Mouse (Mus musculus) heart, embryonic 11.5 days (tissue): ENCODE measurements around the gene Hoxa4. TPM values are rescaled to one million over a fixed set of nuclear protein-coding genes. Genes with fewer than 3 reads are reported as not detected.
A peak's percentile ranks its signal among the peaks of the same experiment; 100 is the strongest.

Experiments
- ATAC-seq: fragments of 200-750 bp; cut with Nextera tagmentation; replicated peaks from 2 replicates; pipeline ENCODE4 v1.8.0; 2017; ENCODE audit warnings: moderate library complexity; ENCODE audit not compliant: insufficient number of reproducible peaks, low FRiP score, low TSS enrichment
- H3K27ac ChIP-seq: fragments of 300-500 bp; sonication (generic); 2 replicates; pipeline ENCODE4 v1.5.1; 2014; ENCODE audit warnings: mild to moderate bottlenecking, low read depth, low read length
- H3K27me3 ChIP-seq: fragments of 300-500 bp; sonication (generic); 2 replicates; pipeline ENCODE4 v1.6.1; 2014; ENCODE audit warnings: mild to moderate bottlenecking, low read length, mixed read lengths; ENCODE audit not compliant: control insufficient read depth, insufficient read depth
- H3K36me3 ChIP-seq: fragments of 300-500 bp; sonication (generic); 2 replicates; pipeline ENCODE4 v1.6.1; 2014; ENCODE audit warnings: mild to moderate bottlenecking, low read length, moderate library complexity, mixed read lengths; ENCODE audit not compliant: control insufficient read depth, insufficient read depth
- H3K4me1 ChIP-seq: fragments of 300-500 bp; sonication (generic); 2 replicates; pipeline ENCODE4 v1.6.1; 2014; ENCODE audit warnings: low read length; ENCODE audit not compliant: control insufficient read depth, insufficient read depth
- H3K4me2 ChIP-seq: fragments of 300-500 bp; sonication (generic); 2 replicates; pipeline ENCODE4 v1.6.1; 2014; ENCODE audit warnings: mild to moderate bottlenecking, moderate library complexity
- H3K4me3 ChIP-seq: fragments of 300-500 bp; sonication (generic); 2 replicates; pipeline ENCODE4 v1.5.1; 2014; ENCODE audit warnings: low read depth, low read length
- H3K9ac ChIP-seq: fragments of 300-500 bp; sonication (generic); 2 replicates; pipeline ENCODE4 v1.6.1; 2014; ENCODE audit warnings: mild to moderate bottlenecking, low read depth, low read length, moderate library complexity
- H3K9me3 ChIP-seq: fragments of 300-500 bp; sonication (generic); replicated peaks from 2 replicates; pipeline ENCODE4 v1.6.1; 2016; ENCODE audit warnings: low read length; ENCODE audit not compliant: control insufficient read depth
- WGBS: fragments of 180-500 bp; shearing (Covaris S2); extraction: QIAGEN DNeasy Blood & Tissue Kit; methylation state at CpG from one replicate; pipeline ENCODE4 v1.1.7; 2014; ENCODE audit not compliant: insufficient replicate concordance; 5-methylcytosine and 5-hydroxymethylcytosine counted together
- polyA plus RNA-seq: library from polyadenylated mRNA; unstranded; fragments of >200 nt; fragmentation: Nextera tagmentation; extraction: Ambion mirVana; gene quantifications from 2 replicates; pipeline ENCODE4 v1.2.1, GENCODE M21; 2014

The Hoxa4 gene
- polyA plus RNA-seq, 1 experiment from 2014 or later: 1.4 TPM

DNA sequence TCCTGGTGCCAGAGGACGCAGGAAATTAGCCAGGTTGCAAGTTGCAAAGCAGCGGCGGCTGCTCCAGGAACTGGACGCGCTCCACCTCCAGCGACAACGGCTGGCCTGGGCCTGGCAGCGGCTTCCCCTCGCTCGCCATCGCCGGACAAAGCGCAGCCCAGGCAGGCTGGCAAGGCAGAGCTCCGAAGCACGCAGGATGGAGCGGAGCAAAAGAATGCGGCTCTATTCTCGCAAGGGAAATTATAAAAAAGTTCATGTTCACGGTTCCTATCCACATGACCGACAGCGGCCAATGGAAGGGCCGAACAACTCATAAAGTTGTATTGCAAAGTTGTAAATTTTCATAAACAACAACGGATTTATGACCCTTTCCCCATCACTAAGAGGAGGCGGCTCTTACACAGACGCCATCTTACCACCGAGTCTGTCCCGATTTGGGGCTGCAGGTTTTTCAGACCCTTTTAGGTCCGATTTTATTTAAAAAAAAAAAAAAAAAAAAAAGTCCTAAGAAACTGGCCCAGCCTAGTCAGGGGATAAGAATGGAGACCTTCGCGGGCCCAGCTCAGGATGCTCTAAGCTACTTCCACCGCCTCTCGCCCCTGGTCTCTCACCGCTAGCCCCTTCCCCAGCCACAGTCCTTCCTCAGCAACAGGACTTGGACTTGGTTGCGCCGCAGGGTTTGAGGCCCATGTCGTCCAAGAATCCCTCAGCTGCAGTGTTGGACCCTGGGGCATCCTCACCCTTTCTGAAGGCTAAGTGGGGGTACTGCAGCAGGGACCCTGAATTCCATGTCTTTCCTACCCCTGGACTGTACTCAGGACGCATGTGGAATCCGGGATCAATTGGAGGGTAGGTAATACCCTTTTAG is 21.8 kb upstream of the Hoxa4 start, which contains the start of the genes Hoxa3 and Gm28308:
Gene Hoxa3 (minus strand): TSS at position 218 of the 868 bp plus-strand sequence.
Gene Gm28308 (minus strand): TSS at position 221 of the 868 bp plus-strand sequence.
- 2% methylated on average over 38 of the region's 38 CpGs for WGBS
- H3K9ac ChIP-seq: no peak within 1 kb of the TSS

DNA sequence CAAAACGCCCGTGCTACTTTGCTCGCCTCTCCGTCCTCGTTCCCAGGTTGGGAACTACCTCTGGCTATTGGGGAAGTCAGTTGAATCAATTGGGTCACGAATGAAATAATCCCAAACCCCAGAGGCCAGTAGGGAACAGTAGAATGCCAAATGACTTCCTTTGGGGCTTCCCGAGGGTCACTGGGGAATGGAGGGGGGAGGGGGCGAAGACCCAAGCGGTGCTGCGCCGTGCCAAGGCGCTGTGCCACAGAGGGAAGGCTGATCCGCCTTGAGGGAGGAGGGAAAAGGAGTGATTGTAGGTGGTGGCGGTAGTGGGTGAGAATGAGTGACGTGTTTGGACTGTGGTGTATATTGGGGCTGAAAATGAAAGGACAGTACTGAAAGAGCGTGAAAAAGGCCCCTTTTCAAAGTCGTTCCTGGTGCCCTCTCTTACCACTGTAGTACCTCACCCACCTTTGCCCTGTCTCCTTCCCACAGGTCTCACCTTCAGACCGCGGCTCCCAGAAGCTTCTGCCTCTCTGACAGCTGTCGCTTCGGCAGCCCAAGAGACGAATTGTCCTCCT is 21.1 kb upstream of the Hoxa4 start:
- H3K9ac ChIP-seq: no peak overlapping the region
- no peak overlapping the region for H3K27ac ChIP-seq

More for the DNA sequence above, 21.8 kb upstream of the Hoxa4 start, which contains the start of the genes Hoxa3 and Gm28308:
- H3K36me3 ChIP-seq: no peaks in the 10 kb centered on the region
- no peak within 1 kb of the TSS for H3K27ac ChIP-seq
- H3K9me3 ChIP-seq: no peaks in the 10 kb centered on the region
- H3K4me1 ChIP-seq: peaks cover 13% of the 10 kb centered on the region
- H3K27me3 ChIP-seq: peaks cover 99% of the 10 kb centered on the region
- peak within 1 kb of the TSS; percentile 26 for H3K4me3 ChIP-seq
- H3K4me2 ChIP-seq: peak within 1 kb of the TSS; percentile 40
- no peak for ATAC-seq

DNA sequence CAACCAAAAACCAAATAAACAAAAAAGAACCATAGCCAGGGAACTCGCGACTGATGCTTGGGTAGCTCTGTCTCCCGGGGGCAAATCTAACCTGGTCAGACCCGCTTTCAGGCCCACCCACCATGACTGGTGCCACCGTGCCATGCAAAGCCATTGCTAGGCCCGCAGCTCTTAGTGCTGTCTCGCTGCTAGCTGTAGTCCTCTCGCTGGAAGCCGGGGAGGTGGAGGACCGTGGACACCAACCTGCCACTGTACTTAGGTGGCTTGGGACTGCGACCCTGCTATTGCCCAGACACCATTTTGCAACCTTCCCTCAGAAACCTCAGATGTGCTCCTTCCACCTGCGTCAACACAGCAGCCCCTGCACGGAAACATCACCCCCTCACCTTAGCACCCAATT is 20.4 kb upstream of the Hoxa4 start:
- ATAC-seq: no peak
- H3K27me3 ChIP-seq: peaks cover 99% of the 10 kb centered on the region
- H3K36me3 ChIP-seq: no peaks in the 10 kb centered on the region
- 3% methylated on average over 13 of the region's 13 CpGs for WGBS
- H3K4me1 ChIP-seq: peaks cover 12% of the 10 kb centered on the region
- H3K4me2 ChIP-seq: peak overlapping the region; percentile 24
- no peaks in the 10 kb centered on the region for H3K9me3 ChIP-seq
- peak overlapping the region; percentile 21 for H3K4me3 ChIP-seq
- H3K27ac ChIP-seq: no peak overlapping the region
- H3K9ac ChIP-seq: no peak overlapping the region

More for the DNA sequence above, 21.1 kb upstream of the Hoxa4 start:
- under 1% methylated on average over 22 of the region's 22 CpGs for WGBS
- ATAC-seq: no peak
- H3K4me2 ChIP-seq: peak overlapping the region; percentile 40
- no peaks in the 10 kb centered on the region for H3K36me3 ChIP-seq
- H3K4me1 ChIP-seq: peaks cover 13% of the 10 kb centered on the region
- peak overlapping the region; percentile 26 for H3K4me3 ChIP-seq
- peaks cover 99% of the 10 kb centered on the region for H3K27me3 ChIP-seq
- H3K9me3 ChIP-seq: no peaks in the 10 kb centered on the region

DNA sequence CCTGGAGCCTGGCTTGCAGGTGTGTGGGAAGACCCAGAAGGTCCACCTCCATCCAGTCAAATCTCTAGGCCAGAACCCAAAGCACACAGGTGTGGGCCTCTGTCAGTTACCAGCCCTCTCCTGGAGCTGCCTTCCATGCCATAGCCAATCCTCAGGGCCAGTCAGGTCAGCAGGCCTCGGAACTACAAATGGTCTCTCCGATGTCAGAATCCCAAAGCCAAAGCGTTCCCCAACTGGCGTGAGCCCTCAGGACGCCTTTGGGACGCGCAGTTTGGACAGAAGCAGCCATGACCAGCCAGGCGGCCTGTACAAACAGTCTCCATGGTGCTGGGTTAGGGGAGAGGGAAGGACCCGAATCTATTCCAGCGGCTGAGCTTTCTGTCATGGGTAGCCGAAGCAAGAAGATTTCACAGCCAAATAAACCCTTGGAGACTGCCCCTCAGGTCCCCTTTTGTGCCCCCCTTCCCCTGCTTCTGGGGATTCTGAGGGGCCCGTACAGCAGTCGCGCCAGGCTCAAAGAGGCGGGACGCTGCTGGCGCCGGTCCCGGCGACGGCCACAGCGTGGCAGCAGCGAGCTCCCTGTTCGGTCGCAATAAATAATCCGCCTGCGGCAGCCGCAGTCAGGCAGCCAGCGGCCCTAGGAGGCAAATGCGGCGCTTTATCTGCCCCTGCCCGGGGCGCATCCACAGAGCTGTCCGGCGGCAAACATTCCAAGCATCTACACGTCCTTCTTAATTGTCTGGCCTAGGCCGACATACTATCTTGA is 19.8 kb upstream of the Hoxa4 start:
- H3K4me1 ChIP-seq: peaks cover 9% of the 10 kb centered on the region
- no peaks in the 10 kb centered on the region for H3K9me3 ChIP-seq
- H3K9ac ChIP-seq: no peak overlapping the region
- WGBS: 2% methylated on average over 37 of the region's 37 CpGs
- 0 out of 2 replicates have a peak, but pooled peaks have one; percentile 23 for ATAC-seq
- H3K27ac ChIP-seq: no peak overlapping the region
- H3K36me3 ChIP-seq: no peaks in the 10 kb centered on the region
- H3K27me3 ChIP-seq: peaks cover 99% of the 10 kb centered on the region
- peak overlapping the region; percentile 24 for H3K4me2 ChIP-seq
- peak overlapping the region; percentile 21; the same call in 1 of the 2 replicates for H3K4me3 ChIP-seq

DNA sequence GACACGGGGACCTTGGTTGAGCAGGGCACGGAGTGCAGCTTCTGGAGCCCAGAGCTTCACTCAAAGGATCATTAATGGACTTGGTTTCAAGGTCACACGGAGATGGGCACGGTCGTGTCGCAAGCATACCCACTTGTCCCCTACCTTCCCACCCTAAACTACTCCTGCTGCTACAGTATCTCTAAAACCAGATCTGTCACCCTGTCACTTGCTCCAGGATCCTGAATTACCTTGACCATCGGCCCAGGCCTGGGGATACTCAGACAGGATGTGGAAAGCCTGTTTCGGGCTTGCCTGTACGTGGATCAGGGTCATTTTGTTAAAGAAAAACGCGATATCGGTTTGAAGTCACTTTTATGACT is 18.1 kb upstream of the Hoxa4 start:
- ATAC-seq: no peak
- H3K4me1 ChIP-seq: peaks cover 10% of the 10 kb centered on the region
- H3K9ac ChIP-seq: no peak overlapping the region

DNA sequence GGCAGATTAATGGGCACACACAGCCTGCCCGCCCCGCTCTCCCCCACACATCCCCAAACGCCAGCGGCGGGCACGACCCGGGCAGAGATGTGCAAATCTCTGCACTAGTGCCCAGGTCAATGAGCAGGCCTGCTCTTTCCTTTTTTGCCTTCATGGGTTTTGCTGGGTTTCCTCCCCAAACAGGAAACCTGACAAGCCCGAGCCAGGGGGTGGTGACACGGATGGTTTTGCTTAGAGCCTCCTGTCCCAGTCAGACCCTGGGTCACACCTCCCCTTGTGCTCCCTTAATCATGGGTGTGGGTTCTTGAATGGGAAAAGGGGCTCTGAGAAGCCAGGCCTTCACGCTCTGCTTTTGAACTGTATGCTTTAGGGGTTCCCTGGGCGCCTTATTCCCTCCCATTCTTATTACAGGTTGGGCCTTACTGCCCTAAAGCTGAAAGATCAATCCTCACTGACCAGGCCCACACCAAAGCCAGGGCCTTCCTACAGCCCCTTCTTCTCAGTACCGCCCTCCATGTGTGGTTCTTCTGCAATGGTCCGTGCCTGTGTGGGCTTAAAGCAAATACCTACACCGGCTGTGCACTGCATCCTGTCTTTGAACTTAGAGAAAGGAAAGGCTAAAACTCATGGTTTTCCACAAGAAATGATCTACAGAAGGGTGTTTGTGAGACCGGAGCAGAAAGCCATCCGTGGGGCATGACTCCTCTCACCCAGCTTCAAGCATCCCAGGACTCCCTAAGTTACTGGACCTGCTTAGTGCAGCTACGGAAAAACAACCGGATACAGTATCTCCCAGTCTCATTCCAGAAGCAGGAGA is 17.5 kb upstream of the Hoxa4 start:
- H3K4me2 ChIP-seq: peak overlapping the region; percentile 45
- no peak for ATAC-seq
- peaks cover 99% of the 10 kb centered on the region for H3K27me3 ChIP-seq
- no peak overlapping the region for H3K27ac ChIP-seq
- H3K4me1 ChIP-seq: peaks cover 14% of the 10 kb centered on the region
- H3K9ac ChIP-seq: no peak overlapping the region
- peak overlapping the region; percentile 18; the same call in 1 of the 2 replicates for H3K4me3 ChIP-seq
- H3K36me3 ChIP-seq: no peaks in the 10 kb centered on the region
- 4% methylated on average over 18 of the region's 18 CpGs for WGBS
- H3K9me3 ChIP-seq: no peaks in the 10 kb centered on the region

More for the DNA sequence above, 18.1 kb upstream of the Hoxa4 start:
- whole genome bisulfite sequencing: 7% methylated on average over 12 of the region's 12 CpGs
- Histone ChIP-seq H3K36me3 (no peaks in the 10 kb centered on the region), H3K27ac (no peak overlapping the region), H3K4me2 (no peak overlapping the region), H3K27me3 (peaks cover 99% of the 10 kb centered on the region), H3K4me3 (no peak overlapping the region), H3K9me3 (no peaks in the 10 kb centered on the region)

DNA sequence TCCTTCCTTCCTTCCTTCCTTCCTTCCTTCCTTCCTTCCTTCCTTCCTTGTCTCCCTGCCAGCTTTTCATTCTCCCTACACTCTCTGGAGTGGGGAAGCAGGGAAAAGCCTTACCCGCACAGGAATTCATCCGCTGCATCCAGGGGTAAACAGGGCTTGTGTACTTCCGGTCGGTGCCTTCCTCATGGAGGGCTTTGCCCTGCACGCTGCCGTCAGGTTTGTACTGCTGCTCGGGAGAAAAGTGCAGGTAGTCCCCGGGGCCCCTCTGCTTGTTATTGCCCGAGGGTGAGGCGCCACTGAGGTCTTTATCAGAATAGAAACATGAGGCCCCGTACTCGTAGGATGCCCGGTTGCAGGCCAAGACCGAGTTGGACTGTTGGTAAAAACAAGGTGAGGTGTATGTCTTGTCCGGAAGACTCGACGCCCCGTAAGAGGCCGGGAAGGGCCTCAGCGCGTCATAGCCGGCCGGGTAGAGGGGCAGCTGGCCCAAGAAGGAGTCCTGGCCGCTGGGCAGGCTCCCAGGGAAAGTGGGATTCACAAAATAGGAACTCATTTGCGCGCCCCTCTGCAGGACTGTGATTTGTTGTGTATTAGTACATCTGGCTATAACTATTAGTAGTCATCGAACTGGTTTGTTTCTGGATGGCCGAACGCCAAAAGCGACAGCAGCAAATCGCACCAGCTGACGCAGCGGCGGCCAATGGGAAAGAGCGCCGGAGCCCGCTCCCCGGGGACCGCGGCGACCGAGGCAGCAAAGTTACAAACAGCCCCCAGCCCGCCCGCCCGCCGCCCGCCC is 16.7 kb upstream of the Hoxa4 start, which contains the start of gene Hoxa6:
Gene Hoxa6 (minus strand): TSS at position 651 of the 796 bp plus-strand sequence.
- H3K9me3 ChIP-seq: no peaks in the 10 kb centered on the region
- H3K27me3 ChIP-seq: peaks cover 99% of the 10 kb centered on the region
- WGBS: under 1% methylated on average over 47 of the region's 47 CpGs
- peaks cover 21% of the 10 kb centered on the region for H3K4me1 ChIP-seq
- H3K9ac ChIP-seq: no peak within 1 kb of the TSS
- no peak within 1 kb of the TSS for H3K27ac ChIP-seq
- ATAC-seq: no peak
- peak within 1 kb of the TSS; percentile 18; the same call in 1 of the 2 replicates for H3K4me3 ChIP-seq
- H3K36me3 ChIP-seq: no peaks in the 10 kb centered on the region
- peak within 1 kb of the TSS; percentile 45 for H3K4me2 ChIP-seq
